Mouse (Mus musculus): Measurements from ENCODE around the gene Anp32a.

DNA sequence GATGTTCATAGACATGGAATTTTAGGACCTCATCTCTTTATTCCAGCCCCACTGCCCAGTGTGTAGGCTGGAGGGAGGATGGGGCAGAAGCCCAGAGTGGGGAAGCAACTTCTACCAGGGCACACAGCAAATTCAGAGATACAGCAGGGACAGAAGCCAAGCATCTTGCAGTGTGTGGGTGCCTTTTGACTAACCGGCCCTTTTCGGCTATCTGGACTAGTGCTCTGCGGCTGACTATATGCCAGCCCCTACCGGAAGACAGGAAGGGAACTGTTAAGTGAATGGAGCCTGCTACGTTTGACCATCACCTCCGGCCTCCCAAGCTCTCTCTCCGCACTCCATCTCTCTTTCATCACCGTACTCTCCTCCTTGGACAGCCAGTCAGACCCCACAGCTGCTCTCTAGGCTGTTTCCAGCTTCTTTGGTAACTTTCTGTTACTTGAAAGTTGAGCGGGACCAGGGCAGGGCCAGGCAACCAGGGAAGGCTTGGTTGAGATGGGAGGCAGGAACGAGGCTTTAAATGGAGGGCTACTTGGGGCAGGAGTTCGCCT lies 21.8 kb downstream of the Anp32a start:
- TF ChIP-seq CTCF (IDR thresholded peaks at IDR 0.05 in 2 of 3, conservative IDR thresholded peaks at IDR 0.05 in 1 of 3; ENCODE audit: control insufficient read depth in 1 of 3, insufficient read depth in 1 of 3, low read depth in 2 of 3, low read length in 3 of 3, poor library complexity in 1 of 3, severe bottlenecking in 1 of 3) (no peak), POLR2A (IDR thresholded peaks at IDR 0.05; ENCODE audit: control insufficient read depth in 1 of 2, insufficient read depth in 1 of 2, low read depth in 1 of 2, low read length in 2 of 2, poor library complexity in 1 of 2) (no peak), SMC3 (IDR thresholded peaks at IDR 0.05; ENCODE audit: low read depth, low read length) (no peak), ELF1 (IDR thresholded peaks at IDR 0.05; ENCODE audit: low read depth, low read length) (no peak), POLR2AphosphoS2 (IDR thresholded peaks at IDR 0.05; ENCODE audit: low read length) (no peak), ZC3H11A (IDR thresholded peaks at IDR 0.05; ENCODE audit: low read depth, low read length) (no peak), NELFE (IDR thresholded peaks at IDR 0.05; ENCODE audit: low read depth, low read length) (no peak), ZMIZ1 (IDR thresholded peaks at IDR 0.05; ENCODE audit: low read depth, low read length) (no peak), ZNF384 (IDR thresholded peaks at IDR 0.05; ENCODE audit: low read depth, low read length) (no peak), GABPA (IDR thresholded peaks at IDR 0.05; ENCODE audit: low read depth, low read length) (no peak), JUND (IDR thresholded peaks at IDR 0.05; ENCODE audit: low read depth, low read length) (no peak), USF2 (IDR thresholded peaks at IDR 0.05; ENCODE audit: borderline replicate concordance in 1 of 2, insufficient read depth in 1 of 2, low read depth in 1 of 2, low read length in 2 of 2) (no peak)

All from MEL (cell line).